Mouse (Mus musculus): ENCODE measurements around the gene Ntng1.
A peak's percentile ranks its signal among the peaks of the same experiment; 100 is the strongest.

Ntng1 gene

DNA sequence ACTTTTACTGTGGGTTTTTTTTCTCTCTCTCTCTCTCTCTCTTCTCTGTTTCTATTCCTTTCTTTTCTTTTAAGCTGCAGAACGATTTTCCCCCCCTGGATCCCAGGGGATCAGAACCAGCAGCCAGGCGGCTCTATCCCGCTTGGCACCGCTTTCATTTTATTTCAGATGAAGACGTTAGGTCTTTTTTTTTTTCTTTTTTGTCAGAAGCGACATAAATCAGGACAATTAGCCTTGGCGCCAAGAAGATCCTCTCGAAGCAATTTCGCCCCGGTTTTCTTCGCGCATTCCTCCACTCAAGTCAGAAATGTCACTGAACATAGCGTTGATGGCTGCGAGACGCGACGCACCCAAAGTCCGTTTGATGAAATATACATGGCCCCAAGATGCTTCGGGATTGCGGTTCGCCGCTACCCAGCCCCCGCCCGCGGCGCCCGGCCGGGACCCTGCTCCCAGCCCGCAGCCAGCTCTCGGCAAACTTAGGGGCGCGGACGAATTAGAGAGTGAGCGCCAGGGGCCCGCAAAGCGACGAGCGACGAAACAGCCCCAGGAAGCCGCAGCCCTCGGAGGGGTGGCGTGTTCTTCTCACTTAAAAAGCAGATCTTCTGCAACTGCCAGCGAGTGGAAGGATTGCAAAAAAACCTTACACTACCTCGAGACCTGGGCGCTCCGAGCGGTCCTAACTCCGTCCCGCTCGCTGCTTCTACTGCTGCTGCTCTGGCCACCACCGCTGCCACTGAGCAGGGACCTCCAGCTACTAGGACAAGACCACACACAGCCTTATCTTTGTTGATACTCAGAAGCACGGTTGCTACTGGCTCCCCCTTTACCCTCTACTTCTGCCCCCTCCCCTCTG is at the start of gene Ntng1:
TSS of gene Ntng1 (minus strand) at position 806 of the 856 bp plus-strand sequence.
- DNase-seq, result peak; percentile 22

- DNase-seq, result no peak
These were observed 43.7 kb upstream of the Ntng1 start for GRCm38 (mm10) chr3:110187401-110187948.

- DNase-seq, result no peak
These were observed 5.3 kb upstream of the Ntng1 start for GRCm38 (mm10) chr3:110149089-110149488.

DNA sequence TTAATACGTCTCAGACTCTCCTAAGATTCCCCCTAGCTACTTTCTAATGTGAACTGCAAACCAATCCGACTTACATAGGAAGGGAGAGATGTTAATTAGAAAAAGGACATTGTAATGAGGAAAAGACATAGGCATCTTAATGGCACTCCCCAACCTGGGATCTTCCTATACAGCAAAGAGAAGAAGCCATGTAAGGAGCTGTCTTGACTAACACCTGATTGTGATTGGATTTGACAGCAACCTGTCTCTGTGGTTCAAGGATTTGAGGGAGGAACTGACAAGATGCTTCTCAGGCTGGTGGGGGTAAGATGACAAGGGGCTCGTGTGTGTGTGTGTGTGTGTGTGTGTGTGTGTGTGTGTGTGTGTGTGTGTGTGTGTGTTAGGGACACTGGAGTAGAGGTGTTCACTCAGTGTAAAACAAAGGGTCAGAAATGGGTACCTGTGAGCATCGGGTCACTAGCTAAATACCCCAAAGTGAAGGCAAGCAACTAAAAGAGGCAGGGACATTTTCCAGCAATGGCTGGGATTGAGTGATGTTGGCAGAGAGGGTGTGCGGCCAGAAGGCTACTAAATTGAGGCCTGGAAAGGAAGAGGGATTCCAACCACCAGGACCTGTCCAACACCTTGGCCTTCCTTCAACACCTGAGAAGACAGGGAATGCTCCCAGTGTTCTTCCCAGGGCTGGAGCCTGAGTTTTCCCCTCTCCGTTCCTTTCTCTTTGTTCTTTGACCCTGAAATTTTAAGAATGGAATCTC is 667 bp upstream of the Ntng1 start:
- peak; percentile 25 for DNase-seq

DNA sequence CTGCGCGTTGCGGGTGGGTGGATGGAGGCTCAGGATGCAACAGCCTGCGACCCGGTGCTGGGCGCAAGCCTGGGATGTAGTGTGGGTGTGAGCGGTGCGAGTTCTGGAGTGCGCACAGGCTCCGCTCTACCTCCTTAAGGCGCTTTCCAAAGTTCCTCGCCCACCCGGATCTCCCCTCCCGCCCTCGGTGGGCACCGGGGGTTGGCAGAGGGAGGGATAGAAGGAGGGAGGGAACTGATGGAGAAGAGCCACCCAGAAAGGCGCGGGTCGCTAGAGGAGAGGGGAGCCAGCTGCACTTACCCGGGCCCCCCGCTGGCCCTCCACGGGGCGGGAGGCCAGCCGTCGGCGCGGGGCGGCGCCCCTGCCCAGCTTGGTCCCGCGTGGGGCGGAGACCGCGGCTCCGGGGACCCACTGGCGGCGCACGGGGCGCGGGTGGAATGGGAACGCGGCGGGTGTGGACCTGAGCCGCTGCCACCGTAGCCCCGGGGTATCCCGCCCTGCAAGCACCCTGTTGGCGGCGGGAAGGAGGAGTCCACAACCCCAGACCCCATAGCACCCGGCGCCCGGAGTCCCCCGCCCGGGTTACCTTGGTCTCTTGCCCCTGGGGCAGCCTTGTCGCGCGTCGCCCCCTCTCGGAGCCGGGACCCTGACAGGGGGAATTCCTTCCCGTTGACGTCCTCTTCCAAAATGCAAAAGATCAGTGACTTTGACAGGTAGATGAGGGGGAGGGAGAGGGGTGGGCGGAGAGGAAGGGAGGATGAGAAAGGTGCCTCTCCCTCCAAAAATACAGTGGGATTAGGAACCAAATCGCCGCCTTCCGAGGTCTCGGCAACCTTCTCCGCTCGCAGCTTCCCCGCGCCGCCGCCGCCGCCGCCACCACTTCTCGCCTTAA is 1.3 kb downstream of the Ntng1 start:
- peak; percentile 37 for DNase-seq

DNA sequence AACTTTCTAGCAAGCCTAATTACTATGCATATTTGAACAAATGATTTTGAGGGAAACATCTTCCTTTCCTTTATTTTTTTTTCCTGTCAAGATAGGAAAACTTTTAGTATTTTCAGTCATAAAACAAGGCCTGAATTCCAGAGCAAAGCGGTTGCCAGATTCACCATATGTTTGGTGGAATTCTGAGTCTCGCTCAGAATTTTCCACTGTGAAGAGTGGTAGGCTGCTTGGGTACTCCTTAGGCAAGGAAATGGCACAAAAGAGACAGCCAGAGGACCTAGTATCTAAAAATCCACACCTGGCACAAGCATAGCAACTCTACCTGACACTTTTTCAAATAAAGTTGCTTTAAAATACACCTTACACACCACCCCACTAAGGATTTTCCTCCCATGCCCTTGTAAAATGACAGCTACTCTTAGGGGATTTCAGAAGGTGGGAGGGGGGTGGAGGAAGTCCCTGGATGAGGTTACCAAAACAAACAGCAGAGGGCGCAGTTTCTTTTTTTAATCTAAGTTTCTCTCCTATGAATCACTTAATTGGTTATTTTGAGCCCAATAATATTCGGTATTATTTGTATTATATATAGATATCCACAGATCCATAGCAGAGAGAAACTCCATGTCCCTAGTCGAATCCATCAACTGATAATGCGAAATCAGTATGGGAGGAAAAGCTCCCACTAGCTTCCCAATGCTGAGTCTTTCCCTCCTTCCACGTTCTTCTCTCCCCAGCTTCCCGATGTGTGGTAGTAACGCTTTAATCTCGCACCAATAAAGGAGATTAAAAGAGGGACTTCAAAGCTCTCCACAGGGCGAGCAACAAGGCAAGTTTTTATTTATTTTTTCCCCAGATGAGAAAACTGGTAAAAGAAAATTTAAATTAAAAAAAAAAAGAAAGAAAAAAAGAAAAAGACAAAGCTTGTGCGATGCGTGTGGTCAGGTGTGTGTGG is 2.2 kb downstream of the Ntng1 start:
- peak; percentile 59 for DNase-seq

DNA sequence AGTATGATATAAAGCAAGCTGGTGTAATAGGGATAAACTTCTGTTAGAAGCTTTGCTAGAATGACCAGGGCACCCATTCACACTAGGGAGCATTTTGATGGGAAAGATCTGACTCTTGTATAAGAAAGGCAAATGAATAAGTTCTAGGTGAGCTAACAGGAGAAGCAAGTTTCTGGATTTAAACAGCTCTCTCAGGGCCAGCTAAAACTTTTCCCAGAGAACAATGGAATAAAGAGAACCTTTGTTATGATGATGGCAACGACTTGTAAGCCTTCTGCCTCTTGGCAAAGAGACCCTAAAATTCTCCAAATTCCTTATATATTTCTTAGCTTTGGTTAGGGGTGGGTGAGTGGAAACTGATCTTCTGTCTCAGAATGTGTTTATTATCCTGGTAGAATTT is 7.7 kb downstream of the Ntng1 start:
- no peak for DNase-seq

- no peak for DNase-seq
These were observed 10.7 kb downstream of the Ntng1 start for GRCm38 (mm10) chr3:110133150-110133549.

- no peak for DNase-seq
These were observed 11.5 kb downstream of the Ntng1 start for GRCm38 (mm10) chr3:110132289-110132688.

DNA sequence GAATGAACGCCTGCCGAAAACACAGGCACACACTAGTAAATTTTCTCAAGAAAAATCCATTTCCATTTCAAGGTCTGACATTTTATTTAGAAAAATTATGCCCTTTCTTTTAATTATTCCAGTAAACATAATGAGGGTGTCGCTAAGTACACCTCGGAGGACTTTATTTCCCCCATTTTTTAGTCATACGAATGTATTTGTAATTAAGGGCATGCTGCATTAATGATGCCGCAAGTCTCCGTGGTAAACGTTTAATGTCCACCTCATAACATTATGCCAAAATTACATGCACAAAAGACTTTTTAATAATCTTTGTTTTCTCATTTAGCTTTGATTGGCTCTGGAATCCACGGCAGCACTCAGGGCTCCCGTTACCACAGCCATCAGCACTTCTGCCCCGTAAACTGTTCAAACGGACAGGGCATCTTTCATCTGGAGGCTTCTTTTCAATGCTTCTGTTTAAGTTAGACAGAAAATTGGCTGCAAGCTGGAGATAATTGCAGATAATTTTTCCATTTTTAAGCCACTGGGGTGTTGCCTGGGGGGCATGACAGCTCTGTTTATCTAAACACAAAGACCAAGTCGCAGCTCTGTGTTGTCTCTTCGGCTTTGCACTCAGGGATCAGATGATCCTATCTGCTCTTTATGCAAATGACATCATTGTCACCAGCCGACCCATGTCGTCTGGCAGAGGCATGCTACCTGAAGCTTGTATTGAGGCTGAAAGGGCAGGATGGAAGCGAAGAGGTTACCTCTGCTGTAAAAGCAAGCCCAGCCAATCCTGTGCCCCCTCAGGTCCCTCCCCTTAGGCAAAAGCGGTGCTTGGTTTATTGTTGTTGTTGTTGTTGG is 12.5 kb downstream of the Ntng1 start:
- DNase-seq, result no peak

DNA sequence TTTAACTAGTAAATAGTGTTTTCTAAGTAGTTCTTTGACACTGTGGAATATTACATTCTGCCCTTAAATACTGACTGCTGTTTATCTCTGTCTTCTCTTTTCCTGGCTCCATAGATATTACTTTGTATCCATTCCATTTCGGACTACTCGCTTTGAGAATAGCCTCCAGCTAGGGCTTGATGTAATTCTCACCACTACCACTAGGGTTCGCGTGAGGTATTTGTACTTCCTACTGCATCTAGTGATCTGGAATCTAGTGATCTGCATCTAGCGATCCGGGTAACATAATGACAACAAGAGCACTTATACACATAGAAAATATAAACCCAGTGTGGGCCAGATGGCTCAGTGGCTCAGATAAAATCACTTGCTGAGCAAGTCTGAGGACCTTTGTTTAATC is 14.2 kb downstream of the Ntng1 start:
- DNase-seq, result no peak

DNA sequence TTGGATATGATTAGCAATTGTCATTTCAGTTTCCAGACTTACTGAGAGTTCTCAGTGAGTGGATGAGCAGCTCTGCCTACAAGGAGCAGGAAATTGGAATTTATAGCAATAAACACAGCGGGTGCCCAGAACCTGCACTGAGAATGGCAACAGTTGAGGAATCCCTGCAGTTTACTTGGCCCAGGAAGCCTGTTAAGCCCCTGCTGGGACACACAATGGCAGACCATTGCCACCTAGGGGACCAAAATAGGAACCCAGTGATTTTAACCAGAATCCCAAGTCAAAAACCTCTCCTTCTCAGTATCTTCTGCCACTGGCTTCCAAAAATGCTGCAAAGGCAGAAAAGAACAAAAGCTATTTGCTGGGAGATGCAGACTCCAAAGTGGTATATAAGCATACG is 37.8 kb downstream of the Ntng1 start:
- DNase-seq, result peak; percentile 24

DNA sequence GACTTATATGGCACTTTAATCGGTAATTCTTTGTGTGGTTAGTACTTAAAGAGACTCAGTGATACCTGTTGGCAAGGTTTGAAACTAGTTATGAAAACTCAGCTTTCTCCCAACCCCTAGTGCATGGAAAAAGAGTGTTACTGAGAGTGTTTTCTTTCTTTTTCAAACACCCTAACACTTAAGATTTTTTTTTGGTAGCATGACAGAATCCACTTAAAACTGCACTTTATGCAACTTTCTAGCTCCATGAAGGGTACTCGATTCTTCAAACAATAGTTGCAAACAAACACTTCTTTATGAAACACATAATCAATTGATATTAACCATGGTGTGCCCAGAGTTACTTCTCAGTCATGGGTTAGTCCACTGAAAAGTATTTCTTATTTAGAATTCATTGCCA is 49.4 kb downstream of the Ntng1 start:
- DNase-seq, result no peak

DNA sequence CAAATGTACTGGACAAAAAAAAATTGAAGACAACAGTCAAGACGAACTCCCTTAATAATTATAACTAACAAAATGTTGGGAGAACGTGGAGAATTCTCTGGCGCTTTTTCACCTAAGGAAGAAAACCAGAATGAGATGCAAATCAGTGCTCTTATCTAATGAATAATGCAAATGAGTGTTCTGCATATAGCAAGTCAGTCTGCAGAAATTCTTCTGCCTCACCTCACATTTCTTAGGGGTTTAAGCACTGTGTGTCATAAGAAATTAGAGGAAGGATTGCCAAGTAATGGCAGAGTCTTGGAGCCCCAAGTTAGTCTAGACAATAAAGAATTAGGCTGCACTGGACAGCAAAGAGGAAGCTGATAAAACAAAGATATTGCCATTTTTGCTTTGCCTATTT is 49.8 kb downstream of the Ntng1 start:
- DNase-seq, result no peak

DNA sequence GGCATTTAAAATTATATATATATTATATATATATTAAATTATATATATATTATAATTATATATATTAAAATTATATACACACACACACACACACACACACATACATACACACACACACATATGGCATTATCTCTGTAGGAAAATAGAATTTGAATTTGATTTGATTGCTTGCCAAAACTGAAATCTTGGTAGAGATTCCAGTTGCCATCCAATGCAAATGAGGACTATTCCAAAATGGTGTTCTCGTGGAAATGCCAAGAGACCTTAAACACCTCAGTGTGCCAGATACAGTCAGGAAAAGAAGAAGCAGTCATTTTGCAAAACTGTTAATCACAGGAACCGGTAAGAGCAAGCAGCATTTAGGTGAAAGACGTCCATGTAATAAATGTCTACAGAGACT is 51.3 kb downstream of the Ntng1 start:
- no peak for DNase-seq

- no peak for DNase-seq
These were observed 56.6 kb downstream of the Ntng1 start for GRCm38 (mm10) chr3:110087189-110087588.

GRCm38 (mm10) chr3:110085336-110085735 is 58.5 kb downstream of the Ntng1 start:
- no peak for DNase-seq

DNA sequence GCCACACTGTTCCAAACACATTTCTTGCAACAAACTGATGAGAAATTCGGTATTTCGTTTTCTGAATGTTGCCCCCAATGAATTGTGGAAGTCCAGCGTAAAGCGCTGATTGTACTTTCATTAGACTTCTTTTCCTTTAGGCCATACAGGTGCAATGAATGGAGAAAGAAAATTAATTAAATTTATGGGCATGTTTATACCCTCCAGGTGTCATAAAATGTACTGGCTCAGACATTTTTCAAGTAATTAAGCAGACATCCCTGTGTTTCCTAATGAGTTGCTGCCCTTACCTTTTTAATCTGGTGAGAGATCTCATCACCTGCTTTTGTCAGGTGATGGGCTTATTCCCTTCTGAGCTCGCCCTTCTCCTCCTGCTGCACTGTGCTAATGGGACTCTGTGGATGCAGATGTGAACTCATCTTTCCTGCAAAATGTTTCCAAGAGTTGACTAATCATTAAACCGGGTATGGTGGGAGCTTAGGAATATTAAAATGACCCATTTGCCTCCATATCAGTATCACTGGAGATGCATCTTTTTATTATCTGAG is 79.0 kb downstream of the Ntng1 start:
- DNase-seq, result no peak

DNA sequence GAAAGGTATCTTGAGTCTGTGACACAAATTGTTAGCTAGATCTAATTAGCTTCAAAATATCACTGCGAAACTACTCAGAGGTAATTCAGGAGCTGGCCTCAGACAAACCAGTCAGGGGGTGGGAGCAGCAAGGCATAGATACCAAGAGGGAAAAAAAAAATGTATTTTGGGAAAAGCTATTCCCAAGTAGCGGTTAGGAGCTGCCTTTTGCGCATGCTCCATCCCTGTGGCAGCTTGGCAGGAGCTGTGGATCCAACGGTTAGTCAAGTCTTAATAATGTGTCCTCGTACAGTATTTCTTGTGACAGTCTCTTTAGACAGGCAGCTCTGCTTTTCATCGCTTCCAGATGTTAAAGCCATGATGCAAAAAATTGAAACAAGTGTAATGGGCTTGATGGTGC is 87.9 kb downstream of the Ntng1 start:
- DNase-seq, result no peak

- no peak for DNase-seq
These were observed 88.4 kb downstream of the Ntng1 start for GRCm38 (mm10) chr3:110055433-110055832.
